Mouse (Mus musculus): ENCODE measurements around the gene Sertad4. TPM values are rescaled to one million over a fixed set of nuclear protein-coding genes. Genes with fewer than 3 reads are reported as not detected.
A peak's percentile ranks its signal among the peaks of the same experiment; 100 is the strongest.

Gene Sertad4
- polyA plus RNA-seq, 1 experiment from 2014 or later = 58.0 TPM

DNA sequence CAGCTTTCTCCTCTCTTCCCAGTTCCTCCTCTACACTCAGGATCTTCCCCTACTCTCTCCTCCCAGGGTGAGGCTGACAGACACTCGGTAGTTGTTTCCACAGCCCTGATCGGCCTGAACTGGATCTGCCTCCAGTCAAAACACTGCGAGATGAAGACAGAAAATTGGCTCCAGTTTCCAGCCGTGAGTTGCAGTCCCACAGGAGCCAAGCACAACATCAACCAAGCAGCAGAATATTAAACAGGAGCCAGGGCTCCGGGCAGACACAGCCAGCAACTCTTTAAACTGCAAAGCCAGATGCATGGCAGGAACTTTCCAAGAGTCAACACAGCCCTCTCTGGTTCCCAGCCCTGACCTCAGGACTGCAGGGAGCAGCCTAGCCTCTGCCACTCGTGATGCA is 3.9 kb downstream of the Sertad4 start:
- Histone ChIP-seq H3K4me2 (replicated peaks) (peak overlapping the region; percentile 70), H3K4me1 (peaks cover 48% of the 10 kb centered on the region), H3K27ac (replicated peaks) (peak overlapping the region; percentile 71), H3K9ac (no peak overlapping the region), H3K27me3 (no peaks in the 10 kb centered on the region), H3K4me3 (replicated peaks) (peak overlapping the region; percentile 87), H3K9me3 (replicated peaks) (no peaks in the 10 kb centered on the region), H3K36me3 (peaks cover 38% of the 10 kb centered on the region)
- under 1% methylated on average over 6 of the region's 6 CpGs for WGBS
- ATAC-seq (ENCODE audit: insufficient number of reproducible peaks, low FRiP score, low TSS enrichment, low read depth) = peak; percentile 27; the same call in 1 of the 2 replicates

DNA sequence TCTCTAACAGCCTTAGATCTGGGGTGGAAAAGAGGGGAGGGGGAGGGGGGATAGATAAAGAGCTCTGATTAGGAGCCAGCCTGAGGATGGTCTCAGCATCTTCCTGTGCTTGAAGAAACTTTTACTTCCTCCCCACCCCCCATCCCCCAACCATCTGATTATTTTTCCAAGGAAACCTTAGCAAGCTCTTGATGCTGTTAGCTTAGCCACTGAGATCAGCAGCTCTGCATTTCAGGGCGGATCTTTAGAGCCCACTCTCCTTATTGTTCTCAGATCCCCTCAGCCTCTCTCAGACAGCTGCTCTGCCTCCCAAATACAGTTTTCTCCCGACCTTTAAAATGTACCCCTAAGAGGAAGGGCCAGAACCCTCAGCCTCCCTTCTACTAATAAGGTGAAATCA is 4.4 kb downstream of the Sertad4 start:
- peak overlapping the region; percentile 70 for H3K4me2 ChIP-seq (replicated peaks)
- H3K9me3 ChIP-seq (replicated peaks) = no peaks in the 10 kb centered on the region
- H3K27me3 ChIP-seq = no peaks in the 10 kb centered on the region
- H3K27ac ChIP-seq (replicated peaks) = peak overlapping the region; percentile 71
- no peak for ATAC-seq (ENCODE audit: insufficient number of reproducible peaks, low FRiP score, low TSS enrichment, low read depth)
- no peak overlapping the region for H3K9ac ChIP-seq
- peaks cover 43% of the 10 kb centered on the region for H3K36me3 ChIP-seq
- 0% methylated on average over 2 of the region's 2 CpGs for WGBS
- peaks cover 43% of the 10 kb centered on the region for H3K4me1 ChIP-seq
- H3K4me3 ChIP-seq (replicated peaks) = peak overlapping the region; percentile 87

DNA sequence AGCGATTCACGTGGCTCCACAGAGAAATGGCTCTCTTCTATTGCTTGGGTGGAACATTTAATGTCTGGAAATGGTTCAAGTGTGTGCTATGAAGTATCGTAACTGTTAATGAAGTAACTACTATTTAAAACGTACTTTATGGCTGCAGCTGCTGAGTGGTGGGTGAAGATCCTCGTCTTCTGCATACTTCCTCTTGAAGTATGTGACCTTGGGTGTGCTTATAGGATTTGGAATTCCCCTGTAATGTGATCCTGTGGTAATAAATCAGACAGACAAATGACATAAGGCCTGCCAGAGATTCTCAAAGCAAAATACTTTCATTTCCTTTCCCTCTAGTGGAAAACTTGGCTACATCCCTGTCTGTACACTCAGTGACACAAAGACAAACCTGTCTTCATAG is 5.9 kb downstream of the Sertad4 start:
- Histone ChIP-seq H3K4me3 (replicated peaks) (no peak overlapping the region), H3K4me1 (peaks cover 39% of the 10 kb centered on the region), H3K27me3 (no peaks in the 10 kb centered on the region), H3K4me2 (replicated peaks) (no peak overlapping the region), H3K27ac (replicated peaks) (0 out of 2 replicates have a peak overlapping the region, but pooled peaks have one; percentile 48), H3K9me3 (replicated peaks) (no peaks in the 10 kb centered on the region), H3K36me3 (peaks cover 58% of the 10 kb centered on the region), H3K9ac (no peak overlapping the region)
- 56% methylated on average over 5 of the region's 5 CpGs for WGBS
- ATAC-seq (ENCODE audit: insufficient number of reproducible peaks, low FRiP score, low TSS enrichment, low read depth) = no peak

DNA sequence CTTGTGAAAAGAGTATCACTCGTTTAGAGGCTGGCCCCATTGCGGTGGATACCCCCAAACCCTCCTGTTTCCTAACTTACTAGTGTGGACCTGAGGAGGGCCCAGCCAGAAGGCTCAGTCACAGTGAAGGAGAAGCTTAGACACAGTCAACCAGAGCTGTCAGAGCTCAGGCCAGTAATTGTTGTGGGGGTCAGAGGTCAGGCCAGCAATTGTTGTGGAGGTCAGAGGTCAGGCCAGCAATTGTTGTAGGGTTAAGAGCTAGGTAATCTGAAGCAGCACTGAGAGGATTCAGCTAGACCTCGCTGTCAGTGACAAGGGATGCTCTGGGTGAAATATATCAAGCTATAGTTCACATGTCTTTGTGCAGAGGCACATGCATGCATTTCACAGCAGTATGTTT is 8.3 kb downstream of the Sertad4 start:
- no peaks in the 10 kb centered on the region for H3K27me3 ChIP-seq
- no peak overlapping the region for H3K27ac ChIP-seq (replicated peaks)
- no peak for ATAC-seq (ENCODE audit: insufficient number of reproducible peaks, low FRiP score, low TSS enrichment, low read depth)
- H3K4me1 ChIP-seq = peaks cover 18% of the 10 kb centered on the region
- no peak overlapping the region for H3K9ac ChIP-seq
- H3K36me3 ChIP-seq = peaks cover 67% of the 10 kb centered on the region
- no peak overlapping the region for H3K4me2 ChIP-seq (replicated peaks)
- WGBS = 35% methylated on average over 3 of the region's 3 CpGs
- no peaks in the 10 kb centered on the region for H3K9me3 ChIP-seq (replicated peaks)
- H3K4me3 ChIP-seq (replicated peaks) = no peak overlapping the region

DNA sequence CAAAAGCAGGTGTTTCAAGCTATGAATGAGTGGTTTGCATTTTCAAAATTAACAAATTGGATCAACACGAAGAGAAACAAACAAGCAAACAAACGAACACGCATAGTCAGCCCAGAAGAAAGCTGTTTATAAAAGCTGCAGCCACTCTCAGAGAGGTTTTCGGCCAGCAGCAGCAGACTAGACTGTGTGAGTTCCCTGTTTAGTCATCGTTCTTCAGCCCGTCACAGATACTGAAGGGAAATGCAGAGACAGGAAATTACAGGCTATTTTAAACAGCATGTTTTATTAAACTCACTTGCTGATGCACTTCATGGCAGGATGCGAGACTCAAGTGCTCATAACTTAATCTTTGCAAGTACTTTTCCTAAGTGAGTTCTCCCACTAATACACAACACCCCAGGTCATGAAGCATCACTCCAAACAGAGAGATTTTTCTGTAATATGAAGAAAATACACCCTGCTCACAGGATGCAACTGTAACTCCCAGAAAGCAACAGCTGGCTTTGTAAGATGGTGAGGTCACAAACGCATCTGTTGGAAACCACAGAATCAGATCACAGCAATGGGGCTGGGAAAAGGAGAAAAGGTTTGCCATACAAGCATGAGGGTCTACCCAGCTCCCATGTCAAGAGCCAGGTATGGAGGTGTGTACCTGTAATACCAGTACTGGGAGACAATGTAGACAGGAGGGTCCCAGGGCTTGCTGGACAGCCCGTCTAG is 14.3 kb downstream of the Sertad4 start:
- WGBS = 49% methylated on average over 9 of the region's 9 CpGs
- no peak for ATAC-seq (ENCODE audit: insufficient number of reproducible peaks, low FRiP score, low TSS enrichment, low read depth)
- Histone ChIP-seq H3K27me3 (no peaks in the 10 kb centered on the region), H3K9me3 (replicated peaks) (no peaks in the 10 kb centered on the region), H3K4me3 (replicated peaks) (no peak overlapping the region), H3K27ac (replicated peaks) (peak overlapping the region; percentile 56), H3K9ac (no peak overlapping the region), H3K36me3 (peaks cover 25% of the 10 kb centered on the region), H3K4me2 (replicated peaks) (no peak overlapping the region), H3K4me1 (peaks cover 8% of the 10 kb centered on the region; the same call in 1 of the 2 replicates)

DNA sequence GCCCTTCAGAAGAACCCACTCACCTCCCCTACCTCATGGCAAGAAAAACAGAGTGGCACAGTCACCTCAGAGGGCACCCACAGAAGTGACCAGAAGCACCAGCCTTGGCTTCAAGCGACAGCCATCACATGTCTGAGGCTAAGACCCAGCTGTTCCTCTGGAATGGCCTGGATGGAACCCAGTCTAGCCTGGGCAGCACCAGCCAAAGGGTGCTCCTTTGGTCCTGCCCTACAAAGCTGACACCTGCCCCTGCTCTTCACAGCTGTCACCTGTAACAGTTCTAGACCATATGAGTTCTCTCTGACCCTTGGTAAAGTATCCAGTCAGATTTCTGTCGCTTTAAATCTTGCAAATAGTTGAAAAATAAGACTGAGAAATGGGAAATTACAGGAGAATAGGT is 14.9 kb downstream of the Sertad4 start:
- H3K9me3 ChIP-seq (replicated peaks) = no peaks in the 10 kb centered on the region
- no peak for ATAC-seq (ENCODE audit: insufficient number of reproducible peaks, low FRiP score, low TSS enrichment, low read depth)
- H3K4me3 ChIP-seq (replicated peaks) = no peak overlapping the region
- peaks cover 9% of the 10 kb centered on the region for H3K4me1 ChIP-seq
- H3K27me3 ChIP-seq = no peaks in the 10 kb centered on the region
- no peak overlapping the region for H3K9ac ChIP-seq
- no peak overlapping the region for H3K4me2 ChIP-seq (replicated peaks)
- H3K27ac ChIP-seq (replicated peaks) = no peak overlapping the region
- peaks cover 20% of the 10 kb centered on the region for H3K36me3 ChIP-seq
- WGBS = 82% methylated on average over 2 of the region's 2 CpGs

DNA sequence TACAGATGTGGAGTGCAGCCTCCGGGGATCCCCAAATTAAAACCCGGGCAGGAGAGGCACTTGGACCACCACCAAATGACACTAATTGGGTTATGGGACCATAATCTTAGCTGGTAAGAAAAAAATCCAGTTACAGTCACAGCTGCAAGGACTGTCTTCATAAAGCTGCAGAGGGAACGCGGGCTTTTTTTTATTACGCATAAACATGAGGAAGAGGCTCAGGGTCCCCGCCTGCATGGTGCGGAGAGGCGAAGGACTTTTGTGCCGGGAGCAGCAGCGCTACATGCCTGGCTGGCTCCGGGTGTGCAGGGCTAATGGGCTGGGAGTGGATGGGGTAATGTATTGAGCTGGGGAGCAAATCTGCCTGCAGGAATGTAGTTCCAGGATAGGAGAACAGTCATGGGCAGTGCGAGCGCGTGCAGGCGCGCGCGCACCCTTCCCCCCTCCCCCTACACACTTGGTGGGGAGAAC is 20.3 kb downstream of the Sertad4 start:
- Histone ChIP-seq H3K27ac (replicated peaks) (peak overlapping the region; percentile 91), H3K4me3 (replicated peaks) (peak overlapping the region; percentile 39), H3K4me2 (replicated peaks) (peak overlapping the region; percentile 77), H3K36me3 (no peaks in the 10 kb centered on the region), H3K9me3 (replicated peaks) (no peaks in the 10 kb centered on the region), H3K4me1 (peaks cover 42% of the 10 kb centered on the region), H3K9ac (peak overlapping the region; percentile 4; the same call in 1 of the 2 replicates), H3K27me3 (peaks cover 6% of the 10 kb centered on the region; the same call in 1 of the 2 replicates)
- under 1% methylated on average over 18 of the region's 18 CpGs for WGBS
- peak; percentile 58; the same call in 1 of the 2 replicates for ATAC-seq (ENCODE audit: insufficient number of reproducible peaks, low FRiP score, low TSS enrichment, low read depth)

DNA sequence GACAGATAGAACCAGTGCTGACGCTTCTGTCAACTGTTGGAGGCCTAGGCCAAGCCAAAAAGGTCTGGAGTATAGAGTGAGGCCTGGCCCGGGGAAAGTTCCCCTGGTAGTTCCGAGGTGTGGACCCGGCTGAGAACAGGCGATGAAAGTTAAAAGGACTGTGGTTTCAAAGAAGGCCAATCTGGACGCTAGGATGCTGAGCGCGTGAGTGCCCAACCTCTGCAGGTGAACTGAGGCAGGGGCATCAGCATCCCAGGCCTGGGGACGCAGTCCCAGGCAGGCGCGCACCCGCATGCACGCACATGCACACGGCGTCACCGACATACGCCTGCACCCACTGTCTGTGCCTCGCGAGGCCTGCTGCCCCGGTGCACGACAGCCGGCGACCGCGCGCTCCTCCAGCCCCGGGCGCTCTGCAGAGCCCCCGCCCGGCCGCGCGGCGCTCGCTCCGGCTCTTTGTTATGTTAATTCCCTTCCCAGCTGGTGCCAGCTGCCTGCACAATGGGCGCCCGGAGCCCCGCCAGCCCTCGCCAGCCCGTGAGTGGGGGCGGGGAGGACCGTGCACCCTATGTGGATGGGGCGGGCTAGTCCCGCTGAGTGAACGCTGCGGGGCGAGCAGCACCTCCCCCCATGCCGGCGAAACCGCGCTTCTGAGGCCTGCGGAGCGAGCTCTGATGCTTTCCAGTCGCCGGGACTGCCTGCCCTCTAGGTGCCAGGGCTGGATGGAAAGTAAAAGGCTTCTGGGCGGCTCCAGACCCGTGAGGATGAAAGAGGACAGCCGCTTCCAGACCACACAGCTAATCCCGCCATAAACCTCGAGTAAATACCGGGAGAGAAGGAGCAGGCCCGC is 21.0 kb downstream of the Sertad4 start:
- H3K4me3 ChIP-seq (replicated peaks) = peak overlapping the region; percentile 39
- peak overlapping the region; percentile 91 for H3K27ac ChIP-seq (replicated peaks)
- peaks cover 45% of the 10 kb centered on the region for H3K4me1 ChIP-seq
- peak; percentile 83 for ATAC-seq (ENCODE audit: insufficient number of reproducible peaks, low FRiP score, low TSS enrichment, low read depth)
- H3K27me3 ChIP-seq = peaks cover 6% of the 10 kb centered on the region; the same call in 1 of the 2 replicates
- H3K36me3 ChIP-seq = no peaks in the 10 kb centered on the region
- peak overlapping the region; percentile 77 for H3K4me2 ChIP-seq (replicated peaks)
- H3K9me3 ChIP-seq (replicated peaks) = no peaks in the 10 kb centered on the region
- H3K9ac ChIP-seq = peak overlapping the region; percentile 4; the same call in 1 of the 2 replicates
- WGBS = 4% methylated on average over 63 of the region's 63 CpGs

DNA sequence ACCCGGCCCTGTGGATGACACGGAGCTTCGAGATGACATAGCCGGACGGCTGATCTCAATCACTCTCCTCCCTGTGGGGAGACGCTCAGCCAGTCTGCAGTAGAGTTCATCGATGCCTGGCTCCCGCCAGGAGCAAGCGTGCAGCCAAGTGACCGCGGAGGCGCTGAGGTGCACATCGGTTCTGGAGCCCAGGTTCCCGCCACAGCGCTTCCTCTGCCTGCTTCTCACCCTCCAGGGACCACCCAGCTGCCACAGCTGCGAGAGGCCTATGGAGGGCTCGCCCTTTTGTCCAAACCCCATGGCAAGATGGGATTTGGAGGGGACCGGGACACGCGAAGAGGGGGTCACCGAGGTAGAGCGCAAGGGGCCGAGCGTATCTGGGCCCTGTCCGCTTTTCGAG is 22.0 kb downstream of the Sertad4 start:
- WGBS = 40% methylated on average over 26 of the region's 26 CpGs
- Histone ChIP-seq H3K4me2 (replicated peaks) (no peak overlapping the region), H3K9ac (no peak overlapping the region)

DNA sequence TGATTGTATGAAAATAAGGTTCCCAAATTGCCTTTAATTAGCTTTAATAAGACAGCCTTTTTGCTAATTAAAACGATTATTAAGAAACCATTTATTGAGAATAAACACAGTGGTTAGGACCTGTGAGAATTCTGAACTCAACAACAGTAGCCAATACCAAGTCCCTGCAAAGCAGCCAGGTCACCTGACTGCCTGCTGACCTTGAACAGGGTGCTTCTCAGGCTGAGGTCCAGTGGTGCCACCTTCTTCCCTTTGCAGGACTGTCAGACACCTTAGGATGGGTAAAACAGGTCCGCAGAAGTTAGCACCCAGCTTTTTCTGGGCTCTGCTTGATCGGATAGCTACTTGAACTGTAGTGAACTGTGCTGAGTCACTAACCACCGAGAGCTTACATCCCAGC is 22.5 kb downstream of the Sertad4 start:
- no peak for ATAC-seq (ENCODE audit: insufficient number of reproducible peaks, low FRiP score, low TSS enrichment, low read depth)
- H3K4me2 ChIP-seq (replicated peaks) = no peak overlapping the region
- no peak overlapping the region for H3K4me3 ChIP-seq (replicated peaks)
- 48% methylated on average over 4 of the region's 4 CpGs for WGBS
- no peak overlapping the region for H3K9ac ChIP-seq
- H3K36me3 ChIP-seq = no peaks in the 10 kb centered on the region
- H3K27me3 ChIP-seq = peaks cover 6% of the 10 kb centered on the region; the same call in 1 of the 2 replicates
- no peaks in the 10 kb centered on the region for H3K9me3 ChIP-seq (replicated peaks)
- H3K27ac ChIP-seq (replicated peaks) = no peak overlapping the region
- H3K4me1 ChIP-seq = peaks cover 55% of the 10 kb centered on the region

More for the DNA sequence above, 22.0 kb downstream of the Sertad4 start:
- H3K4me3 ChIP-seq (replicated peaks) = no peak overlapping the region
- H3K9me3 ChIP-seq (replicated peaks) = no peaks in the 10 kb centered on the region
- H3K27ac ChIP-seq (replicated peaks) = peak overlapping the region; percentile 91
- no peak for ATAC-seq (ENCODE audit: insufficient number of reproducible peaks, low FRiP score, low TSS enrichment, low read depth)
- peaks cover 6% of the 10 kb centered on the region; the same call in 1 of the 2 replicates for H3K27me3 ChIP-seq
- H3K4me1 ChIP-seq = peaks cover 55% of the 10 kb centered on the region
- H3K36me3 ChIP-seq = no peaks in the 10 kb centered on the region

DNA sequence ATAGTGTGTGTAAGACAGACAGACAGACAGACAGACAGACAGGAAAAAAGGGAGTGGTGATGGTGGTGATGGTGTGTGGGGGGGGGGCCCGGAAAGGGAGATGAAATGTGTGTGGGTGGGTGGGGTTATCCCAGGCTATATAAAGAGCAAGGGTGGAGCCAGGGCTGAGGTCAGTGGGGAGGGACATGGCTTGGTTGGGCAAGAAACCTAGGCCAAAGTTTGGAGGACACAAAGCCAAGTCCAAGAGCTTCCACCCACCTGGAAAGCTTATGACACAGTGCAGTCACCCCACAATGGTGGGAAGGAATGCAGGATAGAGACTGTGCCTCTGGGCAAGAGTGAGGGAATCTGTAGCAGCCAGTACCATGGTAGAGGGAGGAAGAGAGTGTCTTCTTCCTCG is 23.2 kb downstream of the Sertad4 start:
- Histone ChIP-seq H3K4me1 (peaks cover 55% of the 10 kb centered on the region), H3K27ac (replicated peaks) (no peak overlapping the region), H3K36me3 (no peaks in the 10 kb centered on the region), H3K4me2 (replicated peaks) (no peak overlapping the region), H3K27me3 (peaks cover 6% of the 10 kb centered on the region; the same call in 1 of the 2 replicates), H3K9me3 (replicated peaks) (no peaks in the 10 kb centered on the region), H3K9ac (no peak overlapping the region), H3K4me3 (replicated peaks) (no peak overlapping the region)
- ATAC-seq (ENCODE audit: insufficient number of reproducible peaks, low FRiP score, low TSS enrichment, low read depth) = no peak
- 42% methylated on average over 2 of the region's 2 CpGs for WGBS
